Mouse (Mus musculus) frontal cortex, postnatal 10 days (tissue): Measurements from ENCODE around the gene Map2k5.

Experiments
- DNase-seq, 2 experiments: peaks; one replicate each; pipeline ENCODE4 v3.0.0; 2022; ENCODE audit warnings: low spot score in 2 of 2, mixed read lengths in 1 of 2

Gene Map2k5

GRCm38 (mm10) chr9:63131957-63132602, 245.6 kb downstream of the Map2k5 start:
- no peak for DNase-seq

- DNase-seq, result no peak
Measured at GRCm38 (mm10) chr9:63129641-63130041, 248.1 kb downstream of the Map2k5 start.

GRCm38 (mm10) chr9:63124512-63124911, 253.2 kb downstream of the Map2k5 start:
- DNase-seq, result no peak

GRCm38 (mm10) chr9:63123451-63124438, 254.0 kb downstream of the Map2k5 start:
- DNase-seq, result peak; percentile 76 to 87

- DNase-seq, result no peak
Measured at GRCm38 (mm10) chr9:63122161-63122833, 255.4 kb downstream of the Map2k5 start.

GRCm38 (mm10) chr9:63118385-63118784, 259.3 kb downstream of the Map2k5 start:
- no peak for DNase-seq
